Mouse (Mus musculus) kidney, postnatal 0 days (tissue): ENCODE measurements around the gene Gm11273. TPM values are rescaled to one million over a fixed set of nuclear protein-coding genes. Genes with fewer than 3 reads are reported as not detected.
"Not testable (repeated sequence)": the region's sequence is repeated elsewhere in the genome, so short reads cannot be mapped to it uniquely, and the experiment has no call there.

Experiments used
- ATAC-seq: fragments of 200-750 bp; cut with Nextera tagmentation; replicated peaks from 2 replicates; pipeline ENCODE4 v1.8.0; 2017; ENCODE audit warnings: low read depth, moderate number of reproducible peaks, moderate TSS enrichment, moderate library complexity; ENCODE audit not compliant: low FRiP score
- DNase-seq: peaks from one replicate; pipeline ENCODE4 v3.0.0-alpha.2; 2016; ENCODE audit warnings: low spot score
- H3K27ac ChIP-seq: fragments of 300-500 bp; sonication (generic); 2 replicates; pipeline ENCODE4 v1.5.1; 2014; ENCODE audit warnings: mild to moderate bottlenecking
- H3K27me3 ChIP-seq: fragments of 300-500 bp; sonication (generic); 2 replicates; pipeline ENCODE4 v1.6.1; 2014; ENCODE audit warnings: low read length, mixed read lengths; ENCODE audit not compliant: insufficient read depth
- H3K36me3 ChIP-seq: fragments of 300-500 bp; sonication (generic); 2 replicates; pipeline ENCODE4 v1.6.1; 2014; ENCODE audit warnings: low read length, mixed read lengths; ENCODE audit not compliant: insufficient read depth
- H3K4me1 ChIP-seq: fragments of 300-500 bp; sonication (generic); replicated peaks from 2 replicates; pipeline ENCODE4 v1.6.1; 2014; ENCODE audit warnings: antibody characterized with exemption, low read length, mixed read lengths; ENCODE audit not compliant: insufficient read depth
- H3K4me2 ChIP-seq: fragments of 300-500 bp; sonication (generic); 2 replicates; pipeline ENCODE4 v1.6.1; 2014; ENCODE audit warnings: mild to moderate bottlenecking, low read length, moderate library complexity, mixed read lengths
- H3K4me3 ChIP-seq: fragments of 300-500 bp; sonication (generic); replicated peaks from 2 replicates; pipeline ENCODE4 v1.5.1; 2014; ENCODE audit warnings: low read depth, low read length
- H3K9ac ChIP-seq: fragments of 300-500 bp; sonication (generic); 2 replicates; pipeline ENCODE4 v1.6.1; 2014; ENCODE audit warnings: low read depth, low read length
- H3K9me3 ChIP-seq: fragments of 300-500 bp; sonication (generic); replicated peaks from 2 replicates; pipeline ENCODE4 v1.6.1; 2016; ENCODE audit warnings: low read length, inconsistent platforms, mixed read lengths
- CTCF ChIP-seq: IDR thresholded peaks from 2 replicates; pipeline ENCODE4 v1.5.1; 2016; ENCODE audit warnings: antibody characterized with exemption, low read depth, mild to moderate bottlenecking, moderate library complexity
- WGBS: fragments of 180-500 bp; shearing (Covaris S2); extraction: QIAGEN DNeasy Blood & Tissue Kit; methylation state at CpG from one replicate; pipeline ENCODE4 v1.1.7; 2014; 5-methylcytosine and 5-hydroxymethylcytosine counted together
- polyA plus RNA-seq: library from polyadenylated mRNA; unstranded; fragments of >200 nt; fragmentation: Nextera tagmentation; extraction: Ambion mirVana; gene quantifications from 2 replicates; pipeline ENCODE4 v1.2.1, GENCODE M21; 2015

Gene Gm11273
- 13.3 and 18.1 TPM in 2 replicates for polyA plus RNA-seq

- not testable (repeated sequence) for DNase-seq, H3K9ac ChIP-seq, H3K27me3 ChIP-seq, H3K9me3 ChIP-seq, H3K4me2 ChIP-seq, H3K4me1 ChIP-seq, ATAC-seq, H3K36me3 ChIP-seq, H3K27ac ChIP-seq, H3K4me3 ChIP-seq
- 89% methylated on average over 15 of the region's 17 CpGs for WGBS
Measured at GRCm38 (mm10) chr13:21501182-21501581, at the start of gene Gm11273. Gm11273 (minus strand) TSS chr13:21501418.

- DNase-seq = peak; percentile 22
- no peaks in the 10 kb centered on the region for H3K36me3 ChIP-seq
Measured at GRCm38 (mm10) chr13:21550416-21551110, 49.3 kb upstream of the Gm11273 start.

DNA sequence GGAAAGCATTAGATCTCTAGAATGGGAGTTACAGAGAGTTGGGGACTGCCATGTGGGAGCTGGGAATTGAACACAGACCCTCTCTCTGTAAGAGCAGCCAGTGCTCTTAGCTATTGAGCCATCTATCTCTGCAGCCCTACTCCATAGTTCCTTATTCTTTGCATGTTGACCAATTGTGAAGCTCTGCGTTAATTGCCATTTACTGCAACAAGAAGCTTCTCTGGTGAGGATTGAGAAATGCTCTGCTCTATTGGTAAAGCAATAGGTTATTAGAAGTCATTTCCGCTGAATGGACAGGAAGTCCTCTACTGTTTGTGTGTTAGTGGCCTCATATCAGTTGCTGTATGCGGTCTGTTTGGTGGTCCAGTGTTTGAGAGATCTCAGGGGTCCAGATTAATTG lies 48.3 kb upstream of the Gm11273 start:
- ATAC-seq = no peak
- Histone ChIP-seq H3K9ac (no peak overlapping the region), H3K4me2 (no peak overlapping the region), H3K27me3 (no peaks in the 10 kb centered on the region), H3K4me3 (no peak overlapping the region), H3K27ac (no peak overlapping the region), H3K36me3 (no peaks in the 10 kb centered on the region), H3K9me3 (no peaks in the 10 kb centered on the region), H3K4me1 (no peaks in the 10 kb centered on the region)
- 85% methylated on average over 3 of the region's 3 CpGs for WGBS
- no peak for DNase-seq
- TF ChIP-seq CTCF = no peak

More at GRCm38 (mm10) chr13:21550416-21551110, 49.3 kb upstream of the Gm11273 start:
- no peak for TF ChIP-seq CTCF
- H3K27ac ChIP-seq = no peak overlapping the region
- no peaks in the 10 kb centered on the region for H3K9me3 ChIP-seq
- H3K9ac ChIP-seq = no peak overlapping the region
- 0 out of 2 replicates have a peak, but pooled peaks have one; percentile 43 for ATAC-seq
- H3K4me2 ChIP-seq = no peak overlapping the region
- no peak overlapping the region for H3K4me3 ChIP-seq
- H3K4me1 ChIP-seq = no peaks in the 10 kb centered on the region
- 29% methylated on average over 3 of the region's 3 CpGs for WGBS
- H3K27me3 ChIP-seq = no peaks in the 10 kb centered on the region

- WGBS = 62% methylated on average over 1 of the region's 1 CpGs
Measured at GRCm38 (mm10) chr13:21542708-21543107, 41.5 kb upstream of the Gm11273 start, which contains the start of gene Olfr1366. Olfr1366 (minus strand) TSS chr13:21542808.

DNA sequence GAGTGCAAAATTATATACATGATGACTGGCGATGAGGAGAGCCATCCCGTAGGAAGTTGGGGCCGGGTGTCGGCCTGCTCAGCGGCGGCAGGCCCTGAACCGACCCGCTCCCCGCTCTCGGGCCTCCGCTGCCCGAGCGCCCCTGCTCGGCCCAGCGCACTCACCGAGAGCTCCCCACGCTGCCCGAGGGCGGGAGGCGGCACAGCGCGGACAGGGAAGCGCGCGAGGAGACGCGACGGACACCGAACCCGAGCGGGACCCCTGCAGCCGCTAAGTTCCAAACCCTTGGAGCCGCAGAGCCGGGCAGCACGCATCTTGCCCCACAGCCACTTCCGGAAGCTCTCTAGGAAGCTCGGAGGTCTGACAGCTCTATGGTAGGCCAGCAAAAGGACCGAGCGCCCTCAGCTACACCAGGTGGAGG lies 29.6 kb upstream of the Gm11273 start, which contains the start of gene Zkscan8:
Gene Zkscan8, minus strand, starts transcription at position 340 of the 421 bp plus-strand sequence.
- H3K27me3 ChIP-seq = no peaks in the 10 kb centered on the region
- peak within 1 kb of the TSS; percentile 68 for H3K4me2 ChIP-seq
- peak within 1 kb of the TSS; percentile 97 for H3K27ac ChIP-seq
- DNase-seq (peak; percentile 95), ATAC-seq (peak; percentile 98)
- H3K9me3 ChIP-seq = no peaks in the 10 kb centered on the region
- H3K4me1 ChIP-seq = peaks cover 2% of the 10 kb centered on the region; the same call in 1 of the 2 replicates
- TF ChIP-seq CTCF = peak; percentile 22; the same call in 1 of the 2 replicates
- 0 out of 2 replicates have a peak, but pooled peaks cover 11% of the 10 kb centered on the region for H3K36me3 ChIP-seq
- 0% methylated on average over 39 of the region's 39 CpGs for WGBS
- H3K4me3 ChIP-seq = peak within 1 kb of the TSS; percentile 92
- H3K9ac ChIP-seq = peak within 1 kb of the TSS; percentile 99

More at GRCm38 (mm10) chr13:21542708-21543107, 41.5 kb upstream of the Gm11273 start, which contains the start of gene Olfr1366:
- no peak for DNase-seq
- Histone ChIP-seq H3K4me1 (no peaks in the 10 kb centered on the region), H3K36me3 (no peaks in the 10 kb centered on the region), H3K27ac (no peak within 1 kb of the TSS), H3K4me3 (no peak within 1 kb of the TSS), H3K27me3 (no peaks in the 10 kb centered on the region), H3K9ac (no peak within 1 kb of the TSS), H3K9me3 (no peaks in the 10 kb centered on the region), H3K4me2 (no peak within 1 kb of the TSS)
- TF ChIP-seq CTCF = no peak
- ATAC-seq = no peak

- H3K4me3 ChIP-seq = peak overlapping the region; percentile 92
Measured at GRCm38 (mm10) chr13:21530136-21530535, 28.9 kb upstream of the Gm11273 start.

More at GRCm38 (mm10) chr13:21530136-21530535, 28.9 kb upstream of the Gm11273 start:
- Histone ChIP-seq H3K4me1 (peaks cover 2% of the 10 kb centered on the region; the same call in 1 of the 2 replicates), H3K27ac (no peak overlapping the region), H3K27me3 (no peaks in the 10 kb centered on the region), H3K9me3 (no peaks in the 10 kb centered on the region), H3K36me3 (0 out of 2 replicates have a peak, but pooled peaks cover 14% of the 10 kb centered on the region), H3K9ac (peak overlapping the region; percentile 5; the same call in 1 of the 2 replicates), H3K4me2 (peak overlapping the region; percentile 68)
- TF ChIP-seq CTCF = no peak
- ATAC-seq (no peak), DNase-seq (peak; percentile 20)
- WGBS = 34% methylated on average over 7 of the region's 7 CpGs
